Mouse (Mus musculus): ENCODE measurements around the gene Homer2.

Gene Homer2

DNA sequence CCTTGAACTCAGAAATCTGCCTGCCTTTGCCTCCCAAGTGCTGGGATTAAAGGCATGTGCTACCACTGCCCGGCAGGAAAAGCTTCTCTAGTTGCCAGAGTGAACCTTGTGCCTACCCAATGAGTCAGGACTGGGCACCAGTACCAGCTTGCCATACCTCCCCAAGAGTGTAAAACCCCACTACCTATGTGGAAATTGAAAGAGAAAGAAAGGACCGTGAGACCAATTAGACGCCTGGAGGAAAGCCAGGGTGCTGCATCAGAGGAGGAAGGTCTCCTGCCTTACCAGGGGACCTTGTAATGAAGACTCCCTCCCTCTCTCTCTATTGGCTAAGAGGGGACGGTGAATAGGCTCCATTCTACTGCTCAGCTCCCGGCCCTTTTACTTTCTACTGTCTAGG, 59.4 kb downstream of the Homer2 start:
- no peak for DNase-seq

DNA sequence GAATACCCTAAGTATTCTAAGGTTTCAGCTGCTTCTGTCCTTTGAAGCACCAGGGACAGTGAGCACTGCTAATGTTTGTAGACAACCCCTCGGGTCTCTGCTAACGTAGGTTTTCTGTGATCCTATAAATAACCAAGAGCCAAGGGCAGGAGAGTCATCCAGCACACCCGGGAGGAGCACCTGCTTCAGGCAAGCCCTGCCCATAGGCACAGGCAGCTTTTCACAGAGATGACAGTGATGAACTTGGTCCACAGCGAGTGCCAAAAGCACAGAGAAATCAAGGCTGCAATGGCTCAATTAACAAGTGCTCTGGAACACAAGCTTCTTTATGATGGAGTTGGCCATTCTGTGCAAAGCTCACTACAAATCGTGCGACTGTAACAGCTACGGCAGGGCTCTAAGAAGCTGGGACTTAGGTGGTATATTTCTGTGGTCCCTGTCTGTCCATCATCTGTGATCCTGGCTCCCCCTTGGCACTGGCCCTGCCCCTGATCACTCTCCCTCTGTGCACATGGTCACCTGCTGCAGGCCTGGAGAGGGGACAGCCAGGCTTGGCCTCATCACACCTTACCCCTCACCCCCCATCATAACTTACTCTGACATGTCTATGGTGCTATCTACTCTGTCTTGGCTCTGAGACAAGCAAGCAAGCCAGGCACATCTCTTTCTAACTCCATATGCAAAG, 62.6 kb downstream of the Homer2 start:
- DNase-seq, result no peak

DNA sequence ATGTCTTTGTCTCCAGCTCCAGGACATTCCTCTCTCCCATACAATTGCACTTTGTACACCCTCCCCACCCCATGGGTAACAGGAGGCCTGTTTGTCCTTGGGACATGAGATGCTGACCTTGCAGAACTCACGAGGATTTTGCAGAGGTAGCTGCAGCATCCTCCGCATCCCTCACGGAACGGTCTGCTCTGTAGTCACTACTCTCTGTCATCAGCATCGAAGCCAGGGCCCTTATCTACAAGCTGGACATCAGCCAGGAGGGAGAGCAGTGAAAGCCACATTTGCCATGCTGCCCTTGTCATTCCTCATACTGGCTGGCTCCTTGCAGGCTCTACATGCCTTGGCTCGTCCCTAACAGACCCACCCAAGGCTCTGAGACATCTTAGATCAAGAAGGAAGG, 66.2 kb downstream of the Homer2 start:
- no peak for DNase-seq

DNA sequence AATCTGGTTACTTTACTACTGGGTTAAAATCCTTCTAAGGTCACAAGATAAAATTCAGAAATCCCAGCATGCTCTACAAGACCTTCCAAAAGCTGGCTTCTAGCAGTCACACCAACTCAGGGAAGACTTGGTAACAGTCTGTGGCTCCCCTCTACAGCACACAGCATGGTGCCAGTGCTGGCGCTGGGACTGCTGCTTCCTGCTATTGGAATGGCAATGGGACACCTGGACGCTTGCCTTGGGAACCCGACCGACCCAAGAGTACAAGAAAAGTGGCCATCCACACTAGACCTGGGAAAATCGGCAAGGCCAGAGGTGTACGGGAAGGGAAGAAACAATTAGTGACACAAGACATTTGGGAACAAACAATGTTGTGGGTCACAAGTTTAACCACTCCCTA, 74.7 kb downstream of the Homer2 start:
- DNase-seq, result no peak

DNA sequence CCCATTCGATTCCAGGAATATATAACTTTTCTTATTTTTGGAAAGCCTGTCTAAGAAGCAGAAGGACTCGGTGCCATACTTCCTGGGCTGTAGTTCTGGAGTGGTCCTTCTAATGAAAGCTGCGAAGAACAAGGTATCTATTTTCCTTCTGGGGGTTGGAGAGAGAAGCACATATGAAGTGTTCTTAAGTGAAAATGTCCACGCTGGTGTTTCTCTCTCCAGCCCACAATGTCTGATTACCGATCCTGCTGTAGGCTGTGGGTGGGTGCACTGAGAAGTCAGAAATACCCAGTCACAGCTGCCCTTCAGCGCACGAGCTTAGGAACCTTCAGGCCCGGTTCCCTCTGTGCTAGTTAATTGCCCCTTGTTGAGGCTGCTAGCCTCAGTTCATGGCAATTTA, 76.1 kb downstream of the Homer2 start:
- no peak for DNase-seq

DNA sequence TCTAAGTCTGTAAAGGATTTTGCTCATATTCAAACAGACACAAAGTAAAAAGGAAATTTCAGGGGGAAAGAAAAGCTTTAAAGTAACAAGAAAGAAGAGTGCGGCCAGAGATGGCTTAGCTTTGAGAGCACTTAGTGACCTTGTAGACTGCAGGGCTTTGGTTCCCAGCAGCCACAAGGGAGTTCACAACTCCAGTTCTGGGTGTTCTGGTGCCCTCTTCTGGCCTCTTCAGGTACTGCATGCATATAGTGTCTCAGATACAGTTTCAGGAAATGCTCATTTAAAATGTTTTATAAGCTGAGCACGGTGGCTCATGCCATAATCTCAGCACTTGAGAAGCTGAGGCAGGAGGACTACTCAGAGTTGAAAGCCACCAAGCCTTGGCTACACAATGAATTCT, 80.9 kb downstream of the Homer2 start:
- DNase-seq, result peak; percentile 10 to 28

DNA sequence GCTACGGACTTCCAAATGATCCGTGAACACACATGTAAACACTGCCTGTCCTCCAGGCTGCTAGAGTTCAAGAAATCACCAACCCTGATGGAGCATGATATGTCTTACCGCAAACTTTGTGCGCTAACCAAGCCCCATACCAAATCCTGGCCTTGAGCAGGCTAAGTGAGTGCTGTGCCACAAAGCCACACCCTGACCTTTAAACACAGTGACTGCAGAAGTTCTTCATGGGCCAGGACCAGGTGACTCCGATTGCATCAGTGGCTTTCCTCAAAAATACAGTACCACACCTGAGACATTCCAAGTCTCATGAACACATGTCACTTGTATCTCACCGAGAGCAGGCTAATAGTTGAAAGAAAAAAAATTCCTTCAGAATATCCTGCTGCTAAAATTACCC, 83.6 kb downstream of the Homer2 start:
- no peak for DNase-seq

DNA sequence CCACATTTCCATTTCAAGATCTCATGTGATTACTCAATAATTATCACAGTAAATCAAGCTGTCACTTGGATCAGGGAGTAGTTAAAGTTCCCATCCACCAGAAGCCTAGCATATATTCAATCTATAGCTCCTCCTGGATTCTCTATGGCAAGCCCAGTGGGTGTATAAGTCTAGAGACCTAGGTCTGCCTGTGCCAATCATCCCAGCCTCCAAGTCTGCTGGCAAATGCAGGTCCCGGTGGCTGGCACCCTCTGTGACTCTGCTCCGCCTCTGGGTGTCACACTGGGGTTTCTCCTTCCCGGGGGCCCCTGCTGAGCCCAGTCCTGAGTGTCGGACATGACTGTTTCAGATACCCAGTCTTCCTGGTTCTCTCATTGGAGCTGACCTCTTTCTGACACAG, 84.5 kb downstream of the Homer2 start:
- no peak for DNase-seq

DNA sequence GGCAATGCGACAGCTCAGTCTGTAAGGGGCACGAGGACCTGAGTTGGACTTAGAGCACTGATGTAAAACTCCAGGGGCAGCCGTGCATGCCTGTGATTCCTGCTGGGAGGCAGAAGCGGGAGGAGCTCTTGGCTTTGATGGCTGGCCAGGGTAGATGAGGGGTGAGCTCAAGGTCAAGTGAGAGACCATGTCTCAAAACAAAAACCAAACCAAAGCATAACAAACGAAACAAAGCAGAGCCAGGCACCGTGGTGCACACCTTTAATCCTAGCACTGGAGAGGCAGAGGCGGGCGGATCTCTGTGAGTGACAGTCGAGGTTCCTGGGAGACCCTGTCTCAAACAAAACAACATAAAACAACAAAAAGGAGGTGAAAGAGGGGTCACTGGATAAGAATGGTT, 92.3 kb downstream of the Homer2 start:
- no peak for DNase-seq

DNA sequence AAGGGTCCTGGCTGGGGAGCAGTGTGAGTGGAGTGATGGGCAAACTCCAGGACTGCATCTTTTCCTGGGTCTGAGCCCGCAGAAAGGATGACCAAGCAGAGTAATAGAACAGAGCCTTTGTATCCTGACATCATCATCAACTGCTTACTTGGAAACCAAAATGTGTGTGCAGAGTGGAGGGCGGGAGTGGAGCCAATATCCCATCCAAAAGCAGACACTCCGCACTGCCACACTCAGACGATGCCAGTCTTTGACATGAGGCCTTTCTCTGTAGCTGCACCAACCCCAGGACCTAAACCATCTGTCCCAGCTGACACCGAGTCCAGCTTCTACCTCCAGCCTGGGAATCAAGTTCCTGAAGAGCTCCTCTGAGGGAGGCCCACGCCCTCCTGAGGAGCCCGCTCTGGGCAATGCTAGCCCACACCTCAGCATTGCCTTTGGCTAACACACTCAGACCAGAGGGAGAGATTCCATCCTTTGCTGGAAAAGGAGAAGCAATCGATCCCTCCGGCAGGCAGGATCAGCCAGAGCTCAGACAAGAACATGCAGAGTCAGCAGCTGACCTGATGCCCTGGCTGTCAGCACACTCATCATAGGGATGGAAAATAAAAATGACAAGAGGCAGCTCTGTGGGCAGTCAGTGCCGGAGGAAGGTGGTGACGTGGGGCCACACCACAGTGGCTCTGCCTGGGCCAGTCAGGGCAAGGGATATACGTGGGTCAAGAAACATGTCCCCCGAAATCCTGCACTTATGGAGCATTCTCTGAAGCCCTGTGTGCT, 94.3 kb downstream of the Homer2 start:
- no peak for DNase-seq

DNA sequence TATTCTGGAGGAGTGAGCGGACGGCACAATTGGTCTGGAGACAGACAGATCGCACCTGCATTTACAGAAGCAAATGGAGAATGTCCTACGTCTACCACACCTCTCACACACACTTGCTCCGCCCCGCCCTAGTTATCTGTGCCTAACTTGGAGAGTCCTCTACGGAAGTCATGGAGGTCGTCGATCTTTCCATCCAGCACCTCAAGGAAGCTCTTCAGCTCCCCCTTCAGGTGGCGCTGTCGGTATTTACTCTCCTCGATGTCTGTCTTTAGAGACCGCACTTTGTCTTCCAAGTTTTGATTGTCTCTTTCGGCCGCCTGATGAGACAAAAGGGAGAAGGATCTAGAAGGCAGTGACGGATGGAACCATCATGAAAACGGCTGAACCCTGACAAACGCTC, 97.2 kb downstream of the Homer2 start:
- DNase-seq, result peak; percentile 27 to 36

DNA sequence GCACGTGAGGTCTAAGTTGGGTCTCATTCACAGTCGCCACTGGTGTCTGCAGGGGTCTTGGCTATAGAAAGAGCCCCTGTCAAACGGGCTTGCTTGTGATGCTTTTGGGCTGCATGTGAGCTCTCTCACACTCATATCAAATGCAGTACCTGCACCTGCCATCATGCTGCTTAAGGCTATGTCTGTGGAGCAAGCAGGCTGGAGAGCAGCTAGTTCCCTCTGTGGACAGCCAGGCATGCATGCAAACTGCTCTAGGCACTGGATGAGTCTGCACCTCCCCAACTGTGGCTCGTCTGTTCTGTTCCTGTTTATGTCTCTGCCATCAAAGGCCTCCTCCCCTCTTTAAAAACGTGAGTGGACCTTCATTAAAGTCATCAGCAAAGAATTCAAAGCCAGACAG, 100.9 kb downstream of the Homer2 start:
- no peak for DNase-seq

DNA sequence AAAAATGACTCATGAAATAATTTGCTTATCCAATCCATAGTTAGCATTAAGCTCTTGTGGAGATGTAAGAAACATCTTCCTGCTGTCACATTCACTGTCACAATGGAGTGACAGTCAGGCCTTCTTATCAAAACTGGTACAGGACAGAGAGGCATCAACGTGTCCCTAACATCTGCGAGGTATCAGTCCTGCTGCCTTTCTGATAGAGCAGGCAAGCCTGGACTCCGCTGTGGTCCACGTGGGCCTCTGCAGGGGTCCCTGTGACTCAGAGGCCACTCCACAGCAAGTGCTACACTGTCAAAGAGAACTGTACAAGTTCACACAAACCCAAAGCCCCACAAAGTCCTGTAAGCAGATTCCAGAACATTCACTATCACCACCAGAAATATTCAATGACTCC, 101.8 kb downstream of the Homer2 start:
- DNase-seq, result no peak

DNA sequence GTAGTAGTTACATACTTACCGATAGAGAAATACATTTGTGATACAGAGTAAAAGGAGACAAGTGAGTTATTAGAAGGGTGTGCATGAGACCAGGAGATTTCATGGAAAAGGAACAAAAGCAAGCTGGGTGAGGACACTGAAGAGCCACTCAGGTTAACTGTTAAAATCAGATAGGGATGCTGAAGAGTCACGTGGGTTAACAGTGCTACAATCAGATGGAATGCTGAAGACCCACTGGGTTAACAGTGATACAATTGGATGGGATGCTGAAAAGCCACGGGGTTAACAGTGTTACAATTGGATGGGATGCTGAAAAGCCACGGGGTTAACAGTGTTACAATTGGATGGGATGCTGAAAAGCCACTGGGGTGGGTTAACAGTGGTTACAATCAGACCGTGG, 102.3 kb downstream of the Homer2 start:
- no peak for DNase-seq

DNA sequence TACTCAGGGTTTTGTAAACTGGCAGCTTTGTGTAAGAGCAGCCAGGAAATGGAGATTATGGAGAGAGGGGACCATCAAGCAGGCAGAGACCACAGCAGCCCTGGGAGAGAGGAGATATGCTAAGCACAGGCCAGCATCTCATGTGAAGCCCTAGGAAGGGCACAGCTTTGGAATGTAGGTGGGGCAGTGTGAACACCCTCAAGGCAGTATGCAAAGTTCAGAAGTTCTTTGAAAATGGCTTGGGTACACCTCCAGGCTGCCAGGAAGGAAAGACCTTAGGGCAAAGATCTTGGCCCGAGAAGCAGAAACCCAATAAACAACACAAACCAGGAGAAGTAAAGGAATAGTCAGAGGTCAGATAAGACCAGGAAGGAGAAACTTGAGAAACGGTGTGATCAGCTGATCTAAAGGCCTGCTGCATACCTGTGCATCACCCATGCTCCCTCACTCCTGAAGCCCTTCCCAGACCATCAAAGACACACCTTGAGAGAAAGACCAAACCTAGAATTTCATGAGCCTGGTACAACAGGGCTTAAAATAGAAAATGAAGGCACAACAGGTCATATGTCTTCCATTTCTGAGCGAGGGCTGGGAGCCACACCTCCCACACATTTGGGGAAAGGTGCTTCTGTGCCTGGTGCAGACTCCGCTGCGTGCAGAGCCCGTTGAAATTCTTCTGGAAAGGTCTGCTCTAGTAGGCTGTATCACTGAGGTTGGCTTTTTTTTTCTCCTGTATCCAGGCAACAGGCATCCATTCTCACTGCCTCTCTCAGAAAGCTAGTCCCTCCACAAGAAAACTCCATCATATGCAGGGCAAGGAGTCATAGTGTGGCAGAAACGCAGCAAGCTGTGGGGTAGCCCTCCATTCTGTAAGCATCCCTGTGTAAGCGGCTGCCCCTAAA, 107.7 kb downstream of the Homer2 start:
- DNase-seq, result no peak

DNA sequence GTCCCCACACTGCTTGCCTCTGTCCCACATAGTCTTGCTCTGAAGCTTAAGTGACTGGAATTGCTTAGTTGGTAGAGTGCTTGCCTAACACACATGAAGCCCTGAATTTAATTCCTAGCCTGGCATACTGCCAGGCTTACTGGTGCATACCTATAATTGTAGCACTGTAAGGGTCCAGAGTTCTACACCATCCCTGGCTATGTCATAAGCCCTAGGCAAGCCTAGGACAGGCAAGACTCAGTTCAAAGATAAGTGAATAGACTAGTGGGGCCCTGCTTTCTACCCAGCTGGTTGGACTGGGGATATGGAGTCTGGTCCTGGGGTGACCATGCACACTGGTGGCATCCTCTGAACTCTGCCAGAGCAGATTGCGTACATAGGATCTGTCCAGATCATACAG, 109.7 kb downstream of the Homer2 start:
- no peak for DNase-seq

DNA sequence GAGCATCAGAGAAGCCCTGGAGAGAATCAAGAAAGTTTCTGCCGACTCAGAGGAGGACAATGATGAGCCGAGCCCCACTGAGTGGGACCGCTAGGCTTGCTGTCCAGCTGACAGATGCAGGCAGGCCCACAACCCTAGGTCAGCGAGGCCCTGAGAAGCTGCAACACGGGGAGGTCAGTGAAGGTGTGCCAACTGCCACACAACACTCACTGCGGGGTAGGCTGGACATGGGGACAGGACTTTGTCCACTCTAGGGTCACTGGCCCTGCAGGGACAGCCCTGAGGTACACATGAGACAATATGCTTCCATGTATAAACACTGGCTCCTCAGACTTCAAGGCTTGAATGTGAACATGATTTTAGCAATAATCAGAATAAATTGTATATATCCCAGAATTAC, 111.2 kb downstream of the Homer2 start:
- no peak for DNase-seq

DNA sequence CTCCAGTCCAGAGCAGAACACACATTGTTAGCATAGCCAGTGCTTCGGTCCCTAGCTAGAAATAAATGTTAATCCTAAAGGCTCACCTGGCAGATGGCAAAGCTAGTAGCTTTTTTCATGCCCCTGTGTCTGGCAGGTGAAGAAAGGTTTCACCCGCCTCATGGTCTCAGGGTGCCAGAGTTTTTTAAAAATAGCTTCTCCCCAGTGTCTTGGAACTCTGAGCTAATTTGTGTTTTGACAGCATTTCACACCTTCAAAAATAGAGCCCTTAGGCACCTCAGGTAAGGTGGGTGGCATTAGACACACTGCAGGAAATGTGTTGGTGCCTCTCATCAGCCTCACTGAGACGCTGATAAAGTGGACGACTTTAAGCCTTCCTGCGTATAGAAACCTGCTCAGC, 112.3 kb downstream of the Homer2 start:
- no peak for DNase-seq

DNA sequence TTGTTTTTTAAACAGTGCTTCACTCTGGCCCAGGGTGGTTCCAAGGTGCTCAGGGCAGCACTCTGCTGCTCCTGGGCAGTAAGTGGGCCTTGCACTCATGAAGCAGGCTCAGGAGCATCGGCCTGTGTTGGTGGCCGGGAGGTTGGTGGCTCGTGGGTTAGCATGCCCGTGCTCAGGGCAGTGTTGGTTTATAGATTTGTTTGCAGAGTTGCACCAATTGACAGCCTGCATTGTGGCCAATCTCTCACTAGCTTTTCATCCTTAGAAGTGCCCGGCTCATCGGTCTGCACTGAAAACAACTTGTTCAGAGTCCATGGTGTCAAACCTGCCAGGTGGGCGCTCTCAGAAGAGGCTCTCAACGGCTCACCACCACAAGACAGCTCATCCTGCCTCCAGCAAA, 113.9 kb downstream of the Homer2 start:
- no peak for DNase-seq

DNA sequence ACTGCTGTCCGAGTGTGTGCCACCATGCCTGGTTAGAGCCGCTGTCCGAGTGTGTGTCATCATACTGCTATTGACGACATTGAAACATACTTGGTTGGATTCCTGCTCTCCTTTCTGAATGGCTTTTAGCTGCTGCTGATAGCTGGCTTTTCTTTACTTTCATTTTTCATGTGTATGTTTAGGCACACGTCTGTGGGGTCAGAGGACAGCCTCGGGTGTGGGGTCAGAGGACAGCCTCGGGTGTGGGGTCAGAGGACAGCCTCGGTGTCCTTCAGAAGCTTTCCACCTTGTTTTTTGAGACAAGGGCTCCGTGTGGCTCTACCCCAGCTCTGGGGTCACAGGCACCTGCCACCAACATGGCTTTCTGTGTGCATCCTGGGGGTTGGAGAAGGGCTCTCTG, 114.6 kb downstream of the Homer2 start:
- DNase-seq, result no peak

DNA sequence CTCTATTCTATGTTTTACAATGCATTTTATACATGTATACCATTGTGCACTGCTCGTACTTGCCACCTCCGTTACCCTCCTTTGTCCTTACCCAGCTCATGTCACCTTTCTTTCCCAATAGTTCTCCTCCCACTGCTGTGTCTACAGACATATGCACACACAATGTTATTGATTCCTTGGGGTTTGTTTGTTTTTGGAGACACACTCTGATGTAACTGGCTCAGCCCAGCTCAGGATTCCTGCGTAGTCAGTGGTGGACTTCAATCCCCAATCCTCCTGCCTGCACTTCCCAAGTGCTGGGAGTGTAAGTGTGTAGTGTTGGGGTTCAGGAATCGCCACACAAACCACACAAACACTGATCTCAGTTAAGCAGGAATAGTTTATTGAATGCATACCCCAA, 120.1 kb downstream of the Homer2 start:
- DNase-seq, result no peak

DNA sequence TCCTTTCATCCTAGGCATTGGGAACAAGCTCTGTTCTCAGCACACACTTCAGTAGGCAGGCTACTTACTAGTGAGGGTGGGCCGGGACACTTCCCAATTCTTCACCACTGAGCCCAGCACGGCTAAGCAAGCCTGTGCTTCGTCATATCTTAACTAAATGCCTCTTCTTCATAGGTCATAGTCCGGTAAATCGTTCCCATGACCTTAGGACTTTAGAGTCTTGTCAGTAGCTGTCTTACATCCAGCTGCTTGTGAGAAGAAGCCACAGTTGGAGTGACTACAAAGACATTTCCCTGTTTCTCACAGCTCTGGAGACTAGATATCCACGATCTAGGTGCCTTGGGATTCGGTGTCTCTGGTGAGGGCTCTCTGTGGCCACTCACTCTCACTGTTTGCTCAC, 122.0 kb downstream of the Homer2 start:
- no peak for DNase-seq

DNA sequence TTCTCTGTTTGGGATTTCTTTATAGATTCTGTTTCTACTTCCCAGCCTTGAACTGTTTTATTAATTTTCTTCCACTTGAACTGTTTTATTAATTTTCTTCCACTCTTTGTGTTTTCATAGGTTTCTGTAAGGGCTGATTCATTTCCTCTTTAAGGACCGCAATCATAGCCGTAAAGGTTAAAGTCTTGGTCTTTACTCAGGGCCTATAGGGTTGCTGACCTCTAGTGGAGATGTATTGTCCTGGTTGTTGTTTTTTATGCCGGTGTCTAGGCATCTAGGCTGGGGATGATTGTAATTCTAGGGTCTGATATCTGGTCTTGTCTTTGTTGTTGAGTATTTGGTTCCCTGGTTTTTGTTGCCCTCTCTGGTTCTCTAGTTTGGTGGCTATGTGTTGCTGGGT, 123.8 kb downstream of the Homer2 start:
- no peak for DNase-seq

DNA sequence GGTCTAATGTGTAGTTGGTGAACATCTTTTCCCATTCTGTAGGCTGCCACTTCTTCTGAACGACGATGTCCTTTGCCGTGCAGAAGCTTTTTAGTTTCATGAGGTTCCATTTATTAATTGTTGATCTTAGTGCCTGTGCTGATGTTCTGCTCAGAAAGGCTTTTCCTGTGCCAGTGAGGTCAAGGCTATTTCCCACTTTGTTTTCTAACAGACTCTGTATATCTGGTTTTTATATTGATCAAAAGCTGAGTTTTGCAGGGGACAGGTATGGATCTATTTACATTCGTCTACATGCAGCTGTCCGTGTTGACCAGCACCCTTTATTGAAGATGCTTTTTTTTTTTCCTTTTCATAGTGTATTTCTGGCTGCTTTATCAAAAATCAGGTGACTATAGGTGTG, 128.0 kb downstream of the Homer2 start:
- no peak for DNase-seq
